Mouse (Mus musculus) intestine, embryonic 15.5 days (tissue): ENCODE measurements around the gene Gm35134. TPM values are rescaled to one million over a fixed set of nuclear protein-coding genes. Genes with fewer than 3 reads are reported as not detected.
"Not testable (repeated sequence)": the region's sequence is repeated elsewhere in the genome, so short reads cannot be mapped to it uniquely, and the experiment has no call there.

Experiments used
- ATAC-seq: fragments of 200-750 bp; cut with Nextera tagmentation; 2 replicates; pipeline ENCODE4 v1.8.0; 2017; ENCODE audit warnings: moderate TSS enrichment, moderate library complexity
- H3K27ac ChIP-seq: fragments of 300-500 bp; sonication (generic); 2 replicates; pipeline ENCODE4 v1.5.1; 2015; ENCODE audit warnings: mild to moderate bottlenecking, inconsistent platforms
- H3K27me3 ChIP-seq: fragments of 300-500 bp; sonication (generic); replicated peaks from 2 replicates; pipeline ENCODE4 v1.6.1; 2015; ENCODE audit warnings: inconsistent platforms
- H3K36me3 ChIP-seq: fragments of 300-500 bp; sonication (generic); 2 replicates; pipeline ENCODE4 v1.6.1; 2015; ENCODE audit warnings: inconsistent platforms
- H3K4me1 ChIP-seq: fragments of 300-500 bp; sonication (generic); replicated peaks from 2 replicates; pipeline ENCODE4 v1.6.1; 2015; ENCODE audit warnings: inconsistent platforms
- H3K4me2 ChIP-seq: fragments of 300-500 bp; sonication (generic); replicated peaks from 2 replicates; pipeline ENCODE4 v1.6.1; 2015; ENCODE audit warnings: mild to moderate bottlenecking, inconsistent platforms
- H3K4me3 ChIP-seq: fragments of 300-500 bp; sonication (generic); replicated peaks from 2 replicates; pipeline ENCODE4 v1.5.1; 2015; ENCODE audit warnings: inconsistent platforms
- H3K9ac ChIP-seq: fragments of 300-500 bp; sonication (generic); 2 replicates; pipeline ENCODE4 v1.6.1; 2015; ENCODE audit warnings: inconsistent platforms
- H3K9me3 ChIP-seq: fragments of 300-500 bp; sonication (generic); 2 replicates; pipeline ENCODE4 v1.6.1; 2016; ENCODE audit warnings: inconsistent platforms
- WGBS: fragments of 180-500 bp; shearing (Covaris S2); methylation state at CpG from one replicate; pipeline ENCODE4 v1.1.7; 2015; 5-methylcytosine and 5-hydroxymethylcytosine counted together
- polyA plus RNA-seq: library from polyadenylated mRNA; unstranded; fragments of >200 nt; fragmentation: Nextera tagmentation; extraction: Ambion mirVana; gene quantifications from 2 replicates; pipeline ENCODE4 v1.2.1, GENCODE M21; 2015

Gm35134 gene
- polyA plus RNA-seq = not detected in 2 replicates

DNA sequence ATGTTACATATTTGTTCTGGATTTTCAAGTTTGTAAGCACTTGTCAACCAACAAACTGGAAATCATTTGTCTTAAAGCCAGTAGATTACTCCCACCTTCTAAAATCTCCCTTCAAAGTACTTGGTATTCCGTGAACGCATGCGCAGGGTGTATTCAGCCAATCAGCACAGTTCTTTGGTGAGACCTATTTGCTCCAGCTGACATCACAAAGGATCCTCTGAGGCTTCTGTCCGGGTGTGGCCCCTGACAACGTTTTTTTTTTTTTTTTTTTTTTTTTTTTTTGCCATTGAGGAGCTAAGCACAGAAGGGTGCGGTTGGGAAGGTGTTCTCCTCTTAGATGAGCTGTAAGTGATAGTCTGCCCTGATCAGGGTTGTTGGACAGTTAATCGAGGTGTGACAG, at the start of gene Gm35134:
Gm35134 (plus strand) TSS at position 301 of the 400 bp plus-strand sequence.
- H3K4me2 ChIP-seq, H3K9me3 ChIP-seq, ATAC-seq, H3K4me3 ChIP-seq, H3K36me3 ChIP-seq, H3K27ac ChIP-seq, H3K4me1 ChIP-seq, H3K27me3 ChIP-seq, H3K9ac ChIP-seq: not testable (repeated sequence)
- no CpG with 5 or more reads among the region's 7 CpGs for WGBS
